Mouse (Mus musculus): ENCODE results near the gene Anp32b. TPM values are rescaled to one million over a fixed set of nuclear protein-coding genes. Genes with fewer than 3 reads are reported as not detected.

The Anp32b gene
- total and polyA plus RNA-seq, 2 experiments from 2014 or later = 9.2 to 76.0 TPM

DNA sequence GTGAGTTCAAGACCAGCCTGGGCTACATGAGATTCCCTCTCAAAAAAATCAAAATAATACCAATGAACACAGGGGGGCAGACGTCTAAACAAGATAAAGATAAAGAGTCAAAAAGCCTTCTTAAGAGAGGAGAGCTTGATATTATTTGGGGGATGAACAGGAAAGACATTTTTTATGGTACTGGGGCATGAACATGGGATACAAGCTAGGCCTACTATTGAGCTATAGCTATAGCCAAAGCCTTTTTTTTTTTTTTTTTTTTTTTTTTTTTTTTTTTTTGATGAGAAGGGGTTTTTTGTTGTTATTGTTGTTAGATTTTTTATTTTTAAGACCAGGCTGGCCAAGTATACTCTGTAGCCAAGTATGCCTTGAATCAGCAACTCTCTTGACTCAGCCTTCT is 38.6 kb upstream of the Anp32b start:
- WGBS = 24% methylated on average over 1 of the region's 1 CpGs
- no peak overlapping the region for H3K4me2 ChIP-seq (ENCODE audit: low read depth, low read length)
- DNase-seq (ENCODE audit: low spot score) (no peak), ATAC-seq (ENCODE audit: insufficient read depth, low read depth) (no peak)
- H3K4me1 ChIP-seq (ENCODE audit: control insufficient read depth, insufficient read depth) = no peaks in the 10 kb centered on the region
- TF ChIP-seq EP300 (IDR thresholded peaks at IDR 0.05; ENCODE audit: low read depth) (no peak), CTCF (IDR thresholded peaks at IDR 0.05; ENCODE audit: low read depth) (no peak)
- H3K27me3 ChIP-seq (ENCODE audit: control insufficient read depth, insufficient read depth, low read length) = no peaks in the 10 kb centered on the region
- H3K4me3 ChIP-seq (ENCODE audit: low read depth, low read length) = no peak overlapping the region
- H3K9me3 ChIP-seq (replicated peaks; ENCODE audit: control insufficient read depth, low read length) = no peaks in the 10 kb centered on the region
- H3K27ac ChIP-seq (ENCODE audit: low read depth) = no peak overlapping the region
- no peak overlapping the region for H3K9ac ChIP-seq (replicated peaks; ENCODE audit: low read depth, low read length)
- H3K36me3 ChIP-seq (replicated peaks; ENCODE audit: control insufficient read depth, insufficient read depth, low read length) = no peaks in the 10 kb centered on the region

DNA sequence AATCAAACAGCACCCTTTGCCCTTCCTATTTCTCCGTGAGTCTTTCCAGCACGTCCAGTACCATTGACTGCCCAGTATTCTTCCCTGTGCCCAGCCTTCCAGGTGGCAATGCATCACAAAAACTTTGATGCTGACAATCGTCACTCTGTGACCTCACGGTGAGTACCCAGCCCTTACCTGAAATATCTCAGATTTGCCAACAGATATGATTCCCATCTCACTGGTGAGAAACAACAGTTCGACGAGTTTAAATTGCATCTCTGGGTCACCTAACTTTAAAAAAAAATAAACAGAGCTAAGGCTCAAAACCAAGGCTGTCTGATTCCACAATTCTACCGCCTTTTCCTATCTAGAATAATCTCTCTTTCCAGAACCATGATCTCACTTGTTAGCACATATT is 37.3 kb upstream of the Anp32b start, which contains the start of gene Hemgn:
Gene Hemgn (minus strand): TSS at position 101 of the 400 bp plus-strand sequence.
- Histone ChIP-seq H3K9me3 (replicated peaks; ENCODE audit: control insufficient read depth, low read length) (no peaks in the 10 kb centered on the region), H3K27me3 (ENCODE audit: control insufficient read depth, insufficient read depth, low read length) (no peaks in the 10 kb centered on the region), H3K4me3 (ENCODE audit: low read depth, low read length) (no peak within 1 kb of the TSS), H3K36me3 (replicated peaks; ENCODE audit: control insufficient read depth, insufficient read depth, low read length) (no peaks in the 10 kb centered on the region), H3K4me1 (ENCODE audit: control insufficient read depth, insufficient read depth) (no peaks in the 10 kb centered on the region), H3K4me2 (ENCODE audit: low read depth, low read length) (no peak within 1 kb of the TSS), H3K9ac (replicated peaks; ENCODE audit: low read depth, low read length) (no peak within 1 kb of the TSS), H3K27ac (ENCODE audit: low read depth) (no peak within 1 kb of the TSS)
- WGBS = 72% methylated on average over 7 of the region's 7 CpGs
- TF ChIP-seq CTCF (IDR thresholded peaks at IDR 0.05; ENCODE audit: low read depth) (no peak), EP300 (IDR thresholded peaks at IDR 0.05; ENCODE audit: low read depth) (no peak)
- DNase-seq (ENCODE audit: low spot score) (no peak), ATAC-seq (ENCODE audit: insufficient read depth, low read depth) (no peak)

DNA sequence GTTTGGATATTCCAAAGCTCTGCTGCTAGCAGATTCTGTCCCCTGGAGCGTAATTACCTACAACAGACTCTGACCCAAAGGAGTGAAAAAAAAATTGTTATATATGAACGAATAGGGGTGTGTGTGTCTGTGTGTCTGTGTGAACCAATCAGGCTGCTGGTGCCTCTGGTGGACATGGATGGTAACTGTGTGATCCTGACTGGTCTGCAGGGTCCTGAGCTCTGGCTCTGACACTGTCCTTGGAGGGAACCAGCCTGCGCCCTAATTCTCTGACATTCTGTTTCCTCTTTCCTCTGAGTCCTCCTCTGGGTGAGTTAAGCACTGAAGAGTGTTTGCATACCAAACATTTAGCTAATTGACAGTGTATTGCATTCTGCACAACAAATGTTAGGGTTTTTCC is 33.2 kb upstream of the Anp32b start:
- H3K9me3 ChIP-seq (replicated peaks; ENCODE audit: control insufficient read depth, low read length) = no peaks in the 10 kb centered on the region
- H3K9ac ChIP-seq (replicated peaks; ENCODE audit: low read depth, low read length) = no peak overlapping the region
- H3K4me3 ChIP-seq (ENCODE audit: low read depth, low read length) = no peak overlapping the region
- no peaks in the 10 kb centered on the region for H3K27me3 ChIP-seq (ENCODE audit: control insufficient read depth, insufficient read depth, low read length)
- DNase-seq (ENCODE audit: low spot score) (no peak), ATAC-seq (ENCODE audit: insufficient read depth, low read depth) (no peak)
- TF ChIP-seq EP300 (IDR thresholded peaks at IDR 0.05; ENCODE audit: low read depth) = no peak
- no peak for TF ChIP-seq CTCF (IDR thresholded peaks at IDR 0.05; ENCODE audit: low read depth)
- H3K36me3 ChIP-seq (replicated peaks; ENCODE audit: control insufficient read depth, insufficient read depth, low read length) = no peaks in the 10 kb centered on the region
- no peak overlapping the region for H3K27ac ChIP-seq (ENCODE audit: low read depth)
- H3K4me1 ChIP-seq (ENCODE audit: control insufficient read depth, insufficient read depth) = no peaks in the 10 kb centered on the region
- H3K4me2 ChIP-seq (ENCODE audit: low read depth, low read length) = no peak overlapping the region
- whole genome bisulfite sequencing = 64% methylated on average over 3 of the region's 3 CpGs

DNA sequence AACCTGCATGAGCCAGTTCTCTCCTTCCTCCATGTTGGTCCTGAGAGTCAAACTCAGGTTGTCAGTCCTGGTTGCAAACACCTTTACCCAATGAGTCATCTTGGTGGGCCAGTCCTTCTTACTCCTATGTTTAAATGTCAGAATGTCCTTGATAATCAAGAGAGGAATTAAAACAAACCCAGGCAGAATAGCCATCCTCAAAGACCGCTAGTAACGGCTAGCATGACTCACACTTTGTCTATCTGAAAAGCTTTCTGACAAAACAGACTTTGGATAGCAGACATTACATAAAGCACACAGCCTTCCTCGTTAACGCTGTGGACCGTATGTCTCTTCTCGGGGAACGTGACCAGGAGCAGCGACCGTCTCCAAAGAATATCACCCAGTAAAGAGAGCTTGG is 31.9 kb upstream of the Anp32b start:
- no peak for TF ChIP-seq CTCF (IDR thresholded peaks at IDR 0.05; ENCODE audit: low read depth)
- TF ChIP-seq EP300 (IDR thresholded peaks at IDR 0.05; ENCODE audit: low read depth) = no peak
- DNase-seq (ENCODE audit: low spot score) (no peak), ATAC-seq (ENCODE audit: insufficient read depth, low read depth) (no peak)
- no peak overlapping the region for H3K9ac ChIP-seq (replicated peaks; ENCODE audit: low read depth, low read length)
- H3K4me1 ChIP-seq (ENCODE audit: control insufficient read depth, insufficient read depth) = no peaks in the 10 kb centered on the region
- H3K27me3 ChIP-seq (ENCODE audit: control insufficient read depth, insufficient read depth, low read length) = no peaks in the 10 kb centered on the region
- 53% methylated on average over 9 of the region's 9 CpGs for WGBS
- H3K4me2 ChIP-seq (ENCODE audit: low read depth, low read length) = no peak overlapping the region
- H3K27ac ChIP-seq (ENCODE audit: low read depth) = no peak overlapping the region
- H3K4me3 ChIP-seq (ENCODE audit: low read depth, low read length) = no peak overlapping the region
- H3K9me3 ChIP-seq (replicated peaks; ENCODE audit: control insufficient read depth, low read length) = no peaks in the 10 kb centered on the region
- H3K36me3 ChIP-seq (replicated peaks; ENCODE audit: control insufficient read depth, insufficient read depth, low read length) = no peaks in the 10 kb centered on the region

DNA sequence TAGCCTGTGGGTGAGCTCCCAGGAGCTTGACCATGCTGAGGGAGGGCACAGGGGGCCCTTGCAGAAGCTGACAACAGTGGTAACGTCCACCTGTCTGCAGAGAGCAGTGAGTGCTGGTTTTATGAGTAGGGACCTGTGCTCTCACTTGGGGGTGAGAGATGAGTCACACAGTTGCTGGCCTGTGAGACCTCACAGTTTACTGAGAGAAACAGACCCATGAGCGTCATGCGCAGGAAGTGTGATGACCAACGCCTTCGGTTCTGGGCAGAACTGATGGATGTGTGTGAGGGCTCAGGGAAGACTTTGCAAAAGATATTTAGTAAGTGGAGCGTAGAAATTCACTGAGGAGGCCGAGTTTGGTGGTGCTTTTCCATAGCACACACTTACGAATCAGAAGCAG is 28.1 kb upstream of the Anp32b start:
- no peak overlapping the region for H3K4me2 ChIP-seq (ENCODE audit: low read depth, low read length)
- H3K9ac ChIP-seq (replicated peaks; ENCODE audit: low read depth, low read length) = no peak overlapping the region
- no peak for DNase-seq (ENCODE audit: low spot score)
- no peaks in the 10 kb centered on the region for H3K4me1 ChIP-seq (ENCODE audit: control insufficient read depth, insufficient read depth)
- H3K4me3 ChIP-seq (ENCODE audit: low read depth, low read length) = no peak overlapping the region
- no peaks in the 10 kb centered on the region for H3K9me3 ChIP-seq (replicated peaks; ENCODE audit: control insufficient read depth, low read length)
- ATAC-seq (ENCODE audit: insufficient read depth, low read depth) = no peak
- TF ChIP-seq EP300 (IDR thresholded peaks at IDR 0.05; ENCODE audit: low read depth) = no peak
- TF ChIP-seq CTCF (IDR thresholded peaks at IDR 0.05; ENCODE audit: low read depth) = no peak
- H3K36me3 ChIP-seq (replicated peaks; ENCODE audit: control insufficient read depth, insufficient read depth, low read length) = no peaks in the 10 kb centered on the region
- WGBS = 67% methylated on average over 8 of the region's 8 CpGs
- H3K27ac ChIP-seq (ENCODE audit: low read depth) = no peak overlapping the region
- no peaks in the 10 kb centered on the region for H3K27me3 ChIP-seq (ENCODE audit: control insufficient read depth, insufficient read depth, low read length)

DNA sequence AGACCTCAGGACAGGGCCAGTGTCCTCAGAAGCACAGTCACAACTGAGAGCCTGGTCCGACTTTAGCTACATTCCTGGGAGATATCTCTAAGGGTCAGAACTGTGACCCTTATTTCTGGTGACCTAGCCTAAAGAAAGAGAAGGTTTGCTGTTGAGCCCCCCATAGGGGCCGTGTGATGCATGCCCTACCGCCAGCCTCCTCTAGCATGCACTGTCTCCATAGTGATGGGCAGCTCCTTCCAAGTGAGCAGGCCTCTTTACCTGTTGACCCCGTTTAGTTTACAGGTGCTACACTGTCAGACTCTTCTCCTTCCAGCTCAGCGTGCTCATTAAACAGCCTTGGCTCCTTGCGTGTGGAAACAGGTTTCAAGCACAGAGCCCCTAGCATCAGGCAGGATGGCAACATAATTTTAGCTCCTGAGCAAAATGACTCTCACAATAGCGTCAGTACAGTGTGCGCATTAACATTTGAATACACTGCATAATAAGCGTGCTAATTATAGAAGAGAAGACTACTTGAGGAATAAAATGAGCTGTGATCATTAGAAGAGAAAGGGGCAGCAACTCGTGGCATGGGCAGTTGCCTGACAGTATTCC is 21.7 kb upstream of the Anp32b start:
- Histone ChIP-seq H3K9me3 (replicated peaks; ENCODE audit: control insufficient read depth, low read length) (no peaks in the 10 kb centered on the region), H3K27ac (ENCODE audit: low read depth) (no peak overlapping the region), H3K4me3 (ENCODE audit: low read depth, low read length) (no peak overlapping the region), H3K4me2 (ENCODE audit: low read depth, low read length) (no peak overlapping the region), H3K4me1 (ENCODE audit: control insufficient read depth, insufficient read depth) (no peaks in the 10 kb centered on the region), H3K9ac (replicated peaks; ENCODE audit: low read depth, low read length) (no peak overlapping the region), H3K36me3 (replicated peaks; ENCODE audit: control insufficient read depth, insufficient read depth, low read length) (no peaks in the 10 kb centered on the region), H3K27me3 (ENCODE audit: control insufficient read depth, insufficient read depth, low read length) (no peaks in the 10 kb centered on the region)
- WGBS = 61% methylated on average over 10 of the region's 10 CpGs
- no peak for ATAC-seq (ENCODE audit: insufficient read depth, low read depth)
- no peak for TF ChIP-seq EP300 (IDR thresholded peaks at IDR 0.05; ENCODE audit: low read depth)
- no peak for TF ChIP-seq CTCF (IDR thresholded peaks at IDR 0.05; ENCODE audit: low read depth)
- no peak for DNase-seq (ENCODE audit: low spot score)
